Mouse (Mus musculus) ES-Bruce4 (cell line): ENCODE data around the gene Dlk1. TPM values are rescaled to one million over a fixed set of nuclear protein-coding genes. Genes with fewer than 3 reads are reported as not detected.

Source experiments
- H3K27ac ChIP-seq: 2 replicates; pipeline ENCODE4 v1.5.1; 2012; ENCODE audit warnings: low read length, inconsistent platforms; ENCODE audit not compliant: insufficient read depth
- H3K27me3 ChIP-seq: 2 replicates; pipeline ENCODE4 v1.6.1; 2012; ENCODE audit warnings: mild to moderate bottlenecking, low read length, inconsistent platforms; ENCODE audit not compliant: control insufficient read depth, poor library complexity, insufficient read depth, severe bottlenecking
- H3K36me3 ChIP-seq: 2 replicates; pipeline ENCODE4 v1.6.1; 2012; ENCODE audit warnings: inconsistent platforms, mild to moderate bottlenecking, low read length, moderate library complexity; ENCODE audit not compliant: control insufficient read depth, poor library complexity, insufficient read depth, severe bottlenecking
- H3K4me1 ChIP-seq: one replicate; pipeline ENCODE4 v1.8.1; 2011; ENCODE audit warnings: low read length; ENCODE audit not compliant: control insufficient read depth, insufficient read depth
- H3K4me3 ChIP-seq: 2 replicates; pipeline ENCODE4 v1.5.1; 2011; ENCODE audit warnings: low read depth, mild to moderate bottlenecking, low read length
- H3K9ac ChIP-seq: 2 replicates; pipeline ENCODE4 v1.6.1; 2012; ENCODE audit warnings: low read depth, mild to moderate bottlenecking, inconsistent platforms; ENCODE audit not compliant: poor library complexity, severe bottlenecking
- H3K9me3 ChIP-seq: replicated peaks from 2 replicates; pipeline ENCODE4 v1.6.1; 2012; ENCODE audit warnings: mild to moderate bottlenecking, low read length, inconsistent platforms; ENCODE audit not compliant: control insufficient read depth, poor library complexity, insufficient read depth, severe bottlenecking
- CTCF ChIP-seq: IDR thresholded peaks from one replicate; pipeline ENCODE4 v1.8.1; 2011; ENCODE audit warnings: low read depth, low read length
- EP300 ChIP-seq: IDR thresholded peaks from 2 replicates; pipeline ENCODE4 v1.6.1; 2011; ENCODE audit warnings: low read depth, low read length; ENCODE audit not compliant: insufficient read depth
- POLR2A ChIP-seq: IDR thresholded peaks from one replicate; pipeline ENCODE4 v1.8.1; 2011; ENCODE audit warnings: low read length; ENCODE audit not compliant: insufficient read depth
- polyA plus RNA-seq: library from polyadenylated mRNA; stranded (reverse); fragments of >200 nt; gene quantifications from 2 replicates; pipeline ENCODE4 v1.2.4, GENCODE M21; 2011; ENCODE audit warnings: low read depth; ENCODE audit not compliant: missing spikeins, insufficient read depth, insufficient read length

Gene Dlk1
- polyA plus RNA-seq, 1 experiment: 2.8 TPM

GRCm38 (mm10) chr12:109412071-109412440 is 40.6 kb upstream of the Dlk1 start:
- Histone ChIP-seq H3K4me3 (no peak overlapping the region), H3K27ac (no peak overlapping the region), H3K9ac (no peak overlapping the region), H3K9me3 (no peaks in the 10 kb centered on the region), H3K4me1 (no peaks in the 10 kb centered on the region), H3K27me3 (no peaks in the 10 kb centered on the region), H3K36me3 (no peaks in the 10 kb centered on the region)
- TF ChIP-seq EP300: no peak
- no peak for TF ChIP-seq POLR2A
- no peak for TF ChIP-seq CTCF

GRCm38 (mm10) chr12:109412675-109413074 is 39.9 kb upstream of the Dlk1 start:
- no peaks in the 10 kb centered on the region for H3K36me3 ChIP-seq
- no peaks in the 10 kb centered on the region for H3K27me3 ChIP-seq
- no peaks in the 10 kb centered on the region for H3K4me1 ChIP-seq
- no peak overlapping the region for H3K9ac ChIP-seq
- TF ChIP-seq EP300: no peak
- TF ChIP-seq CTCF: no peak
- no peak for TF ChIP-seq POLR2A
- no peak overlapping the region for H3K4me3 ChIP-seq
- no peaks in the 10 kb centered on the region for H3K9me3 ChIP-seq
- no peak overlapping the region for H3K27ac ChIP-seq

GRCm38 (mm10) chr12:109413321-109413720 is 39.3 kb upstream of the Dlk1 start:
- no peak overlapping the region for H3K4me3 ChIP-seq
- H3K9ac ChIP-seq: no peak overlapping the region
- no peaks in the 10 kb centered on the region for H3K4me1 ChIP-seq
- H3K9me3 ChIP-seq: no peaks in the 10 kb centered on the region
- TF ChIP-seq POLR2A (no peak), CTCF (no peak), EP300 (no peak)
- H3K27me3 ChIP-seq: no peaks in the 10 kb centered on the region
- no peak overlapping the region for H3K27ac ChIP-seq
- no peaks in the 10 kb centered on the region for H3K36me3 ChIP-seq

- H3K27me3 ChIP-seq: no peaks in the 10 kb centered on the region
- no peaks in the 10 kb centered on the region for H3K4me1 ChIP-seq
- no peak overlapping the region for H3K9ac ChIP-seq
- TF ChIP-seq CTCF (no peak), POLR2A (no peak), EP300 (no peak)
- H3K36me3 ChIP-seq: no peaks in the 10 kb centered on the region
- no peaks in the 10 kb centered on the region for H3K9me3 ChIP-seq
- no peak overlapping the region for H3K4me3 ChIP-seq
- H3K27ac ChIP-seq: no peak overlapping the region
These were observed 35.9 kb upstream of the Dlk1 start for GRCm38 (mm10) chr12:109416681-109417080.

- Histone ChIP-seq H3K36me3 (no peaks in the 10 kb centered on the region), H3K27ac (no peak overlapping the region), H3K4me3 (no peak overlapping the region), H3K9ac (no peak overlapping the region), H3K4me1 (no peaks in the 10 kb centered on the region), H3K27me3 (no peaks in the 10 kb centered on the region), H3K9me3 (no peaks in the 10 kb centered on the region)
- TF ChIP-seq POLR2A: no peak
- TF ChIP-seq EP300: no peak
- no peak for TF ChIP-seq CTCF
These were observed 35.0 kb upstream of the Dlk1 start for GRCm38 (mm10) chr12:109417476-109418201.

GRCm38 (mm10) chr12:109420006-109420405 is 32.6 kb upstream of the Dlk1 start:
- Histone ChIP-seq H3K9me3 (no peaks in the 10 kb centered on the region), H3K9ac (no peak overlapping the region), H3K36me3 (no peaks in the 10 kb centered on the region), H3K27ac (no peak overlapping the region), H3K4me3 (no peak overlapping the region), H3K4me1 (no peaks in the 10 kb centered on the region), H3K27me3 (no peaks in the 10 kb centered on the region)
- TF ChIP-seq CTCF: no peak
